11 mouse cellular contexts compared by ENCODE assay signal in genomic region chr6:145796191-145797023, GRCm38 (mm10). TPM values are rescaled to one million over a fixed set of nuclear protein-coding genes. Genes with fewer than 3 reads are reported as not detected.
A peak's percentile ranks its signal among the peaks of the same experiment; 100 is the strongest.
DNase-seq lines count a peak whose midpoint lies in the region; ATAC-seq and TF ChIP-seq lines count a peak whose summit lies in the region.
"Had no signal": no experiment of that assay in that cellular context is flagged by ENCODE, and none has a peak within 500 bp of the region (broad histone marks: within the 10 kb centered on the region; RNA-seq: fewer than 3 reads in every experiment).

No protein-coding gene starts in this region.

- no peaks in the 10 kb centered on the region for H3K36me3 ChIP-seq in heart, embryonic 11.5 days (ENCODE audit: control insufficient read depth, insufficient read depth, low read length)
- no peaks in the 10 kb centered on the region for H3K36me3 ChIP-seq in kidney, embryonic 15.5 days
- no peaks in the 10 kb centered on the region for H3K36me3 ChIP-seq in neural tube, embryonic 15.5 days
- H3K36me3 ChIP-seq in hindbrain, embryonic 12.5 days = no peaks in the 10 kb centered on the region
- H3K36me3 ChIP-seq: hindbrain, embryonic 13.5 days had no signal

- WGBS in heart, embryonic 11.5 days (ENCODE audit: insufficient replicate concordance) = 38% methylated on average over 14 of the region's 14 CpGs
- 56% methylated on average over 14 of the region's 14 CpGs for WGBS in kidney, embryonic 15.5 days
- 60% methylated on average over 14 of the region's 14 CpGs for WGBS in neural tube, embryonic 15.5 days
- WGBS in hindbrain, embryonic 12.5 days = 61% methylated on average over 14 of the region's 14 CpGs

- peaks cover 38% of the 10 kb centered on the region for H3K4me1 ChIP-seq in heart, embryonic 11.5 days (ENCODE audit: control insufficient read depth, insufficient read depth, low read length)
- H3K4me1 ChIP-seq in kidney, embryonic 15.5 days = peaks cover 24% of the 10 kb centered on the region
- H3K4me1 ChIP-seq in neural tube, embryonic 15.5 days = peaks cover 12% of the 10 kb centered on the region
- peaks cover 7% of the 10 kb centered on the region for H3K4me1 ChIP-seq in hindbrain, embryonic 12.5 days

- H3K4me3 ChIP-seq in layer of hippocampus, adult 2 months = no peak overlapping the region
- no peak overlapping the region for H3K4me3 ChIP-seq in heart, embryonic 11.5 days (ENCODE audit: low read depth, low read length)
- H3K4me3 ChIP-seq in kidney, embryonic 15.5 days (replicated peaks) = no peak overlapping the region
- no peak overlapping the region for H3K4me3 ChIP-seq in neural tube, embryonic 15.5 days (replicated peaks)
- no peak overlapping the region for H3K4me3 ChIP-seq in hindbrain, embryonic 12.5 days
- H3K4me3 ChIP-seq: hindbrain, embryonic 13.5 days had no signal

- H3K27ac ChIP-seq in layer of hippocampus, adult 2 months = 0 out of 2 replicates have a peak overlapping the region, but pooled peaks have one; percentile 24
- H3K27ac ChIP-seq in heart, embryonic 11.5 days (ENCODE audit: low read depth, low read length) = peak overlapping the region; percentile 73
- H3K27ac ChIP-seq in kidney, embryonic 15.5 days = peak overlapping the region; percentile 54; the same call in 1 of the 2 replicates
- H3K27ac ChIP-seq in neural tube, embryonic 15.5 days (replicated peaks) = peak overlapping the region; percentile 46; the same call in 1 of the 2 replicates
- no peak overlapping the region for H3K27ac ChIP-seq in hindbrain, embryonic 12.5 days
- H3K27ac ChIP-seq: hindbrain, embryonic 13.5 days had no signal

- H3K4me2 ChIP-seq in heart, embryonic 11.5 days = peak overlapping the region; percentile 9; the same call in 1 of the 2 replicates
- no peak overlapping the region for H3K4me2 ChIP-seq in kidney, embryonic 15.5 days
- H3K4me2 ChIP-seq in neural tube, embryonic 15.5 days = no peak overlapping the region
- no peak overlapping the region for H3K4me2 ChIP-seq in hindbrain, embryonic 12.5 days (replicated peaks)
- H3K4me2 ChIP-seq: hindbrain, embryonic 13.5 days had no signal

- 0 out of 2 replicates have a peak overlapping the region, but pooled peaks have one; percentile 40 for H3K9ac ChIP-seq in heart, embryonic 11.5 days (ENCODE audit: low read depth, low read length)
- no peak overlapping the region for H3K9ac ChIP-seq in kidney, embryonic 15.5 days
- no peak overlapping the region for H3K9ac ChIP-seq in neural tube, embryonic 15.5 days (replicated peaks)
- no peak overlapping the region for H3K9ac ChIP-seq in hindbrain, embryonic 12.5 days
- H3K9ac ChIP-seq: hindbrain, embryonic 13.5 days had no signal

- no peak for DNase-seq in layer of hippocampus, adult 2 months (ENCODE audit: low spot score in 2 of 2)
- no peak for DNase-seq in layer of hippocampus, postnatal 10 days (ENCODE audit: low spot score in 2 of 2)
- DNase-seq in layer of hippocampus, postnatal 14 days (ENCODE audit: low spot score in 2 of 2) = no peak
- no peak for DNase-seq in gastrocnemius, adult 18-20 months (ENCODE audit: low spot score)
- DNase-seq: cerebellum, adult 18-20 months; thymus, postnatal 25 days had no signal

- no peak for TF ChIP-seq CTCF in layer of hippocampus, adult 2 months (conservative IDR thresholded peaks at IDR 0.05)

- H3K9me3 ChIP-seq in heart, embryonic 11.5 days (replicated peaks; ENCODE audit: control insufficient read depth, low read length) = no peaks in the 10 kb centered on the region
- H3K9me3 ChIP-seq in kidney, embryonic 15.5 days (replicated peaks) = no peaks in the 10 kb centered on the region
- no peaks in the 10 kb centered on the region for H3K9me3 ChIP-seq in neural tube, embryonic 15.5 days (replicated peaks)
- H3K9me3 ChIP-seq in hindbrain, embryonic 12.5 days (replicated peaks) = no peaks in the 10 kb centered on the region
- H3K9me3 ChIP-seq: hindbrain, embryonic 13.5 days had no signal

- ATAC-seq in heart, embryonic 11.5 days (replicated peaks; ENCODE audit: insufficient number of reproducible peaks, low FRiP score, low TSS enrichment) = no peak
- no peak for ATAC-seq in kidney, embryonic 15.5 days (replicated peaks; ENCODE audit: low FRiP score)
- ATAC-seq in neural tube, embryonic 15.5 days (ENCODE audit: low FRiP score) = no peak
- no peak for ATAC-seq in hindbrain, embryonic 12.5 days (ENCODE audit: low FRiP score)

- no peaks in the 10 kb centered on the region for H3K27me3 ChIP-seq in heart, embryonic 11.5 days (ENCODE audit: control insufficient read depth, insufficient read depth, low read length)
- H3K27me3 ChIP-seq in kidney, embryonic 15.5 days = no peaks in the 10 kb centered on the region
- no peaks in the 10 kb centered on the region for H3K27me3 ChIP-seq in neural tube, embryonic 15.5 days (replicated peaks)
- H3K27me3 ChIP-seq in hindbrain, embryonic 12.5 days = no peaks in the 10 kb centered on the region
- H3K27me3 ChIP-seq: hindbrain, embryonic 13.5 days had no signal

RNA-seq across cellular contexts. Expression of gene Rassf8, which starts 49.9 kb away (rescaled TPM):
- 10 to 100 TPM; 25.6 to 26.4 TPM for total RNA-seq in layer of hippocampus, adult 2 months (2021)
- 10 to 100 TPM; 13.5 to 14.1 TPM for total RNA-seq in layer of hippocampus, postnatal 10 days (2021)
- polyA plus RNA-seq in heart, embryonic 11.5 days (2014; fragmentation: Nextera tagmentation; extraction: Ambion mirVana) = 10.0 and 12.5 TPM in 2 replicates
- 7.8 and 9.0 TPM in 2 replicates for polyA plus RNA-seq in kidney, embryonic 15.5 days (2015; fragmentation: Nextera tagmentation; extraction: Ambion mirVana)
- 5.3 TPM in 2 replicates for polyA plus RNA-seq in neural tube, embryonic 15.5 days (2015; fragmentation: Nextera tagmentation; extraction: Ambion mirVana)
- polyA plus RNA-seq in hindbrain, embryonic 12.5 days (2016; fragmentation: Nextera tagmentation; extraction: Ambion mirVana) = 5.1 and 7.0 TPM in 2 replicates
- 10 to 100 TPM; 19.8 to 21.0 TPM for total RNA-seq in layer of hippocampus, postnatal 14 days (2021)
- 10 to 100 TPM; 28.6 to 32.2 TPM for total RNA-seq in gastrocnemius, adult 18-20 months (2021)
